Mouse (Mus musculus) thymus, adult 18-20 months (tissue): ENCODE data around the gene Cyp2d11.
"Not testable (repeated sequence)": the region's sequence is repeated elsewhere in the genome, so short reads cannot be mapped to it uniquely, and the experiment has no call there.

Source experiments
- DNase-seq, 2 experiments: peaks; one replicate each; pipeline ENCODE4 v3.0.0; 2022; ENCODE audit warnings: mixed read lengths in 2 of 2

Gene Cyp2d11

DNA sequence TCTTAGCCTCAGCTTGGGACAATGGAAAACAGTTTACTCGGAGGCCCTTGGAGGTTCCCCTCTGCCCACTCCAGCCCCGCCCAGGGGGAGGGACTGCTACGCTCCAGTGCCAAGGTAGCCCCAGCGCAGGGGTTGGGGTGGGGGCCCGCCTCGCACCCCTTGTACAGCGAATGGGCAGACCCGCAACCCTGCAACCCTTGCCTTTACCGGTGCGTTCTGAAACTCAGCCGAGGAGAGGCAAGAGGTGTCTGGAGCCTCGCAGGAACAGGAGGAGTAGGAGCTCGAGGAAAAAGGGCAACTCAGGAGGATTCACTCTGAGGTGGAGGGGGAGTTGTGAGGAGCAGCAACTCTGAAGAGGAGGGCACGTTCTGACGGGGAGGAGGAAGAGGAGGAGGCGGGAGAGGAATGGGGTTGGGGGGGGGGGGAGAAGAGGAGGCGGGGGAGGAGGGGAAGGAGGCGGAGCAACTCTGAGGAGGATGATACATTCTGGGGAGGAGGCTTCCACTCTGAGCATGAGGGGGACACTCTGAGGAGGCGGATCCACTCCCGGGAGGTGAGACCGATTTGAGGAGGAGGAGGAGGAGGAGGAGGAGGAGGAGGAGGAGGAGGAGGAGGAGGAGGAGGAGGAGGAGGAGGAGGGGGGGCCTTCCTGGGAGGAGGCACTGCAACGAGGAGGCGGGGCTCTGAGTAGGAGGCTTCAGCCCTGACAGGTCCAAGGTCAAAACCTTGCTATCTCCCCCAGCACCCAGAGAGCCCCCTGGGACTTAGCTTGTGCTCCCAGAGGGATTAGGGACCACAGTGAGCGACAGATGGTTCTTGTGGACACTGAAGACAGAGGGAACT lies 13.7 kb downstream of the Cyp2d11 start, which contains the start of gene Cyp2d22:
Cyp2d22 (minus strand) TSS at position 390 of the 843 bp plus-strand sequence.
- DNase-seq, result peak; percentile 35 to 41

DNA sequence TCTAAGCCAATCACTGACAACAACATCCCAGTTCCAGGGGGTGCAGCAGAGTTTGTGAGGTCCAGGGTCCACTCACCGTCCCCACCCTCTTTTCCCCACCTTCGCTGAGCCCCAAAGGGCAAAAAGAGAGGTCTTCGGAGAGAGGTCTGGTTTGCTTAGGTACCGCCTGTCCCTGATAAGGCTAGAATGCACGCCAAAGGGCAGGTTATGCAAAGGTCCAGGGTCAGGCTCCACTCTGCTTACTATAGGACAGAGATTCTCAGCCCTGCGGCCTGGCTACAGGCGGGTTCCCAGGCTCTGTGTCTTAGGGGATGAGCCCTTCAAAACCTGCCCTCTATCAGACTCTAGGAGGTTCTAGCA lies 14.3 kb downstream of the Cyp2d11 start:
- no peak for DNase-seq

DNA sequence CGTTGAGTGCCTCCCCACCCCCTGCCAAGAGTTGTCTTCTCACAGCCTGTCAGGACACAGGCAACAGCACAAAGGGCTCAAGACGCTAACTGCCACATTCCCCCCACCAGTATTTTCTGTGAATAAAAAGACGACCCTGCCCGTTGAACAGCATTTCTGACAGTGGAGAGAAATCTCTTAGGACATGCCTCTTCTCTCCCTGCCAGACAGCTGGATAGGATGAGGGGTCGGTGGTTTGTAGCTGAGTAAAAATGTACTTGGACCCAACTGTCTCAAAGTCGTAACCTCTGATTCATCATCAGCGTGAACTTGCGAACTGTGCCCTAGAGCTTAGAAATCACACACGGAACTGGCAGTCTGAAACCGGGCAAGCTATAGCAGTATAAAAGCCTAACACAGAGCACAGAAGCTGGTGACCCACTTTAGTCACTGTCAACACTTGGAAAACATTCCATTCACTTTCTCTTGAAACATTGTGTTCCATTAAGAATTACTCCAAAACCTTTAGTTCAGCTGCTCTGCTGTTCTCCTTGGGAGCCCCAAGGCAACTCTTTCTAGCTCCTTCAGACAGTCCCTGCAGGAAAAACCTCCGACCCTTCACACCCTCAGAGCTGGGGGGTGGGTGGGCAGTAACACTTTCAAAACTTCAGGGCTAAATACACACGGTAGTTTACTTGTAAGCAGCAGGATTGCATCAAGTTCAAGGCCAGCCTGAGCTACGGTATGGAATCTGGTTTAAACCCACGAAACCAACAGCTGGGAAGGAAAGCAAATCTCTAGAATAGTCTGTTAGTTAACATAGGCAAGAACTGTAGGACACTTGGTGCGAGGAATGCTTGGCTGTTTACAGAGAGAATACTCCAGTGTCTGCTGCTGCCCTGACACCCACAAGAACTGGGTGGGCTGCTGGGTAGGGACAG lies 15.3 kb downstream of the Cyp2d11 start:
- DNase-seq, result no peak

DNA sequence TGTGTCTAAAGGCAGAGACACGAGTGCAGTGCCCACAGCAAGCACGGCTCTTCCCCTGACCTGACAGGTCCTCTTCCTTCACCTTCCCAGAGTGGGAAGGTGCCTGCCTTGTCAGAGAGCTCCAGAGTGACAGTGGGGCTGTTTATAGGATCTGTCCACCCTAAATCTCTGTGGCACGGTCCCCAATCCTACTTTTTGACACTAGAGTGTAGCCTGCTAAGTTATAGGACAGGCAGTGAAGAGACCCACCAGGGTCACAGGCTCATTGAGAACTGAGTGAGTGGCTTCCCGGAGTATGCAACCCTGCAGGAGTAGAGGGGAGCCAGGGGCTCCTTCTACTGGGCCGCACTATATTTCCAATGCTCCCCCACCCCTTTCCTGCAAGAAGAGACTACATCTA lies 16.1 kb downstream of the Cyp2d11 start:
- no peak for DNase-seq

DNA sequence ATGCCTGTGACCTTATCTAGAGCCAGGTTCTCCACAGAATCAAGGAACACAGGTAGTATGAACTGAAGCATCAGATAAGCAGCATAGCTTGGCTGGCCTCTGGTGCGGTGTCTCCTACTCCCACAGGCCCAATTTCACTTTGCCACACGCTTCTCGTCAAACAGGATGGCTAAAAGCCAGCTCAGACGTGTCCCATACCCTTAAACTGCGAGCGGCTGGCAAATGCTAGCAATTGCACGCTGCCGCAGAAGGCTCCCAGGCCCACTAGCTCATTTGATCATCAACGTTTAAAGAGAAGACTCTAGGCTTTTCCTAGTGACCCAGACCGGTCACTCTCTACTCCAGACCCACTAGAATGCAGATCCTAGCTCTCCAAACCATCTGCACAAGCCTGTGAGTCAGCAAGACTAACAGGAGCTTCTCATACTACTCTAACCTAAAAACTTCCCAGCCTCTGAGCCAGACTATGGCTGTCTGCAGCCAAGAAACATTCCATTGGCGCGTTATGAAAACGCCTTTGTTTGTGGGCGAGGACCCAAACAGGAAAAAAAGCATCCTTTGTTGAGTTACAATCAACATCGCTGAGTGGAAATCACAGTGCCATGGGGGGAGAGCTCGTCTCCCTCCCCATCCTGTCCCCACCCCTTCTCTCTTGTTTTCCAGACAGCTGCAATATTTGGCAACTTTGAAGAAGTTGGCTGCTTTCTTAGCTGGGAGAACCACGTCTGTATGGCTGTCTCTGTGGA lies 17.3 kb downstream of the Cyp2d11 start:
- no peak for DNase-seq

DNA sequence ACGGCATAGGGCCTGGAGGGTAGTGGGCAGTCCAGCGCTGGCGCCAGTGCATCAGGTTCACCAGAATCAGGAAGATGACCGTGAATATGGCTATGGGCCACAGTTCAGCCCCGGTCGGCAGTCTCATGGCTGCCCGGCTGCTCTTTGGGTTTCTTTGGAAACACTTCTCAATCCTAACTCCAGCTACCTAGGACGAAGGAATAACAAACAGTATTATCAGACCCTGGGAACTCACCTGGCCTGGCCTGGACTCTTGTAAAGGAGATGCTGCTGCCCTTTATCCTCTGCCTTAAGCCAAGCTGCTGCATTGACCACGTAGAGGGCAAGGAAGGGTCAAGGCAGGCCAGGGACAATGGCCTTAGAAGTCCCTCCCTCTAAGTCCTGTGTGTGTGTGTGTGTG lies 18.0 kb downstream of the Cyp2d11 start:
- no peak for DNase-seq

DNA sequence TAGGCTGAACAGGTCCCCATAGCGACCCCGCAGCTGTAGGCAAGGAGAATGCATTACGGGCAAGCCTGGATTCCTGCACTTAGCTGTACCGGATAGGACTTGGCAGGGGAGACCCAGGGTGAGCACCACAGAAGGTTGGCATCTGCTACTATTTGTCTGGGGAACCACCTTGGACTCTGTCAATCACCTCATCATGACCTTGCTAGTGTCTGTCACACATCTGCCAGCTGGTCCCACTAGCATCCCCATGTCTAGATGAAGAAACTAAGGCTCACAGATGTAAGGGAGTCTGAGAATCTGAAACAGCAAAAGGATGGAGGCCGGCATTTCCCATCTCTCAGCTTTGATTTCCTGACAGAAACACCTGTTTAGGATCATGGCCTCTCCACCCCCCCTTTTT lies 19.4 kb downstream of the Cyp2d11 start:
- DNase-seq, result no peak

DNA sequence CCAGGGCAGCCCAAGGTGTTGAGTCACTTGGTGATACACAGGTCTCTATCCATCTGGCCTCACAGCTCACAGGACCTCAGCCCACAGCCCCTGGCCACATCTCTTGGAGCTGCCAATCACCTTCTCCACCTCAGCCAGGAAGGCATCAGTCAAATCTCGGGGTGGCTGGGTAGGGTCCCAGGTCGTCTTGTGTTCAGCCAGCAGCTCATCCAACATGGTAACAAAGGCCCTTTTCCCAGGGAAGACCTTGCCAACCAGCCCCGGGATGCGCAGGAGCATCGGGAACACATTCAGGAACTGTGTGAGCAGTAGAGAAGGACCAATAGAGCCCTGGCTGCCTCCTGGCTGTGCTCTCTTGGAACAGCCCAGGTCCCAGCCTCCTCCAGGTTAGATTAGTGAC lies 20.8 kb downstream of the Cyp2d11 start:
- no peak for DNase-seq

DNA sequence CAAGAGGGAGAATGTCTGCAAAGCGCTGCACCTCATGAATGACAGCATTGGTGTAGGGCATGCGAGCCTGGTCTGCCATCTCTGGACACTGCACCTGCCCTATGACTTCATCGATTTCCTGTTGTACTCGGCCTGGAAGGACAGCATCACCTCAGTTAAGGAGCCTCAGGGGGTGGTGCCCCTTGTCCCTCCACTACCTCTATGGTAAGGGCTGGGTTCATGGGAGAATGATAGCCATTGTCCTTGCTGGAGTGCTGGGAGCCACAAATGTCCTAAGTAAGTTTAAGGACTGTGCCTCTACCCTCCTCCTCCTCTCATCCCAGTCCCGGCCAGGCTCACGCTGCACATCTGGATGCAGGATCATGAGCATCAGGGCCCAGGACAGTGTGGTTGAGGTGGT lies 21.4 kb downstream of the Cyp2d11 start:
- DNase-seq, result no peak

DNA sequence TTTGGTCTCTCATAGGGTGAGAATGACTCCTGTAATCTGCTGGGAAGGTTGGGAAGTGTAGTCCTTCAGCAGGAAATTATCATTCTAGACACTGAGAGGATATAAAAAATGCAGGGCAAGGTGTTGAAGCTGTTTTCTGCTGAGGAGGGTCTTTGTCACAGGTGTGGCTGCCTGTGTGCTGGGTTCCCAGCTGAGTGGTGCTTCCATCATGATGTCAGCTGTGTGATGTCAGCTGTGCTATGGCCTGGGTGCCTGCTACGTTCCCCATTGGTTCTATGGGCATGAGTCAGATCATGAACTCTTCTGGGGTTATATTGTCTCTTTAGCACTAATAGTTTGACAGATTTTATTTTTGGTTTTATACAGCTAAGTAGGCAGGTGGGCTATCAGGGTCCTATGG lies 25.0 kb downstream of the Cyp2d11 start:
- DNase-seq, result no peak

DNA sequence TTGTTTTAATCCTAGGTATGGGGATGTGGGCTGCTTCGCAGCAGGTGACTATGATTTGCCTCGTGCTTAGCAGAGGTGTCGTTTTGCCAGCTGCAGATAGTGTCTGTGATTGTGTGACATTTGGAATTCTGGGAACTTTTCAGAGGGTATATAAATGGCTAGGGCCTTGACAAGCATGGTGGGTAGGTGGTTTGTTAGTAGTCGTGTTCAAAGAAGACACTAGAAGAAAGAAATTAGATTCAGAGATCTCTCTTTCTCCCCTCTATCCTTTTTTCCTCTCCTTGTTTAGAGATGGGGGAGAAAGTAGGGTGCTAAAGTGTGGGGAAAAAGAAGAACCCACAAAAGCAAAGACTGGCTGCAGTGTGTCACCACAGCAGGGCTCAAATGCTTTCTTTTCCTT lies 25.7 kb downstream of the Cyp2d11 start:
- no peak for DNase-seq

DNA sequence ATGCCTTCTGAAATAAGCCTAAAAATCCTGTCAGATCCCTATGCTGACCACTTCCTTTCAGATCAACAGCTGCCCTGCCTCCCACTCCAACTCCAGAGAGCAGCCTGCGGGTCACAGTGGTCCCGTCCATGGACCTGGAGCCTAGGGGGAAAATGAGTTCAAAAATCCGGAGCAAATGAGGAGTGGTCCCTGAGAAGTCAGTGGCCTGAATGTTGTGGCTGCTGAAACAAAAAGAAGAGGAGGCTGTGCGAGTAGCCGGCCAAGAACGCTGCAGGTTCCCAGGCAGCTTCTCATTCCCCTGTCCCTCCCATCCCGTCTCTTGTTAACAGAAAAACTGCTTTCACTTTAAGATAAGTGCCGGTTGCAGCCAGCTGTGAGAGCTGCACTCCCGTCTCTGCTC lies 29.3 kb downstream of the Cyp2d11 start:
- DNase-seq, result peak in 1 of 2 experiments; percentile 1

DNA sequence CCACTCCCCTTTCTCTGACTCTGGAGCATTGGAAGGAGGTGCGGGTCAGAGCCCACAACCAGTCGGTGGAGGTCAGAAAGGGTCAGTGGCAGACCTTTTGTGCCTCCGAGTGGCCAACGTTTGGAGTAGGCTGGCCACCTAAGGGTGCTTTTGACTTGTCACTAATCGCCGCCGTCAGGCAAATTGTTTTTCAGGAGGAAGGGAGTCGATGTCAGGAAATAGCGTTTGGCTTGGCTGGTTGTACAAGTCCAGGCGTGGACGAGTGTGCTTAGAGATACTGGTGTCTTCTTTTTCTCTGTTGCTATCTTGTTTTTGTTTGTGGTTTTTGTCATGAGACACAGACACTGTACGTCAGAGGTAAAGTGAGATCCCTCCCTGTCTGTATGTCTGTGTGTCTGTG lies 30.0 kb downstream of the Cyp2d11 start:
- not testable (repeated sequence) for DNase-seq

DNA sequence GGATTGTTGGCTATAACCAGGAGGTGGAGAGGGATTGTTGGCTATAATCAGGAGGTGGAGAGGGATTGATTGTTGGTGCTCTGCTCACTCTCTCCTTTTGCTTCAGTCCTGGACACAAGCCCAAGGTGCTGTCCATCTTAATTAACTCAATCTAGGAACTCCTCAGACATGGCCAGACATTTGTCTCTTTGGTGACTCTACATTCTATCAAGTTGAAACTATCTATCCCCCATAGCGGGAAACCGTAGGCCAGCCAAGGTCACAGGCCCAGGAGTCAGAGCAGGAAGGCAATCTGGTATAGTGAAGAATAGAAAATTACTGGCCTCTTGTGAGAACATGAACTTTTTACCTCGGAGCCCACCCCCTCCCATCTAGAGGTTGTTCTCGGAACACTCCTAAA lies 31.6 kb downstream of the Cyp2d11 start:
- peak in 1 of 2 experiments; percentile 1 for DNase-seq

DNA sequence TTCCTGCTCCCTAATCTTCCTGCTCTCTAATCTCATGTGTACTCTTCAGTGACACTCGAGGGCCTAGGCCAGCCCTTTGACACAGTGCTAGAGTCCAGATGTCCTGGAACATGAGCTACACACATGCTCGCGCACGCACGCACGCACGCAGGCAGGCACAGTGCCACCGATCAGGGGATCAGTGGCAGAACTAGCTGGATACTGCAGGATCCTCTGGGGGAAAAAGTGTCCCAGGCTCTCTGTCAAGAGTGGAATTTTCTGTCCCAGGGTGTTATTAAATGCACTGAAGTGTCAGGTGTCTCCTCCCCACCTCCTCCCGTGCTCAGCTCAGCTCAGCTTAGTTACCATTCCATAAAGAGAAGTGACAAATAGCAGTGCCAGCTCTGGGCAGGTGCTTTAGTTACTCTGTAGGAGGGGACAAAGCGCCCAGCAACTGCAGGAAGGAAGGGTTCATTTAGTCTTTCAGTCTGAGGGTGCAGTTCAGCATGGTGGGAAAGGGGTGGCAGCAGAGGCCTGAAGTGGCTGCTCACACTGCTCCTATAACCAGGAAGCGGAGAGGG lies 32.3 kb downstream of the Cyp2d11 start:
- peak in 1 of 2 experiments; percentile 18 for DNase-seq

DNA sequence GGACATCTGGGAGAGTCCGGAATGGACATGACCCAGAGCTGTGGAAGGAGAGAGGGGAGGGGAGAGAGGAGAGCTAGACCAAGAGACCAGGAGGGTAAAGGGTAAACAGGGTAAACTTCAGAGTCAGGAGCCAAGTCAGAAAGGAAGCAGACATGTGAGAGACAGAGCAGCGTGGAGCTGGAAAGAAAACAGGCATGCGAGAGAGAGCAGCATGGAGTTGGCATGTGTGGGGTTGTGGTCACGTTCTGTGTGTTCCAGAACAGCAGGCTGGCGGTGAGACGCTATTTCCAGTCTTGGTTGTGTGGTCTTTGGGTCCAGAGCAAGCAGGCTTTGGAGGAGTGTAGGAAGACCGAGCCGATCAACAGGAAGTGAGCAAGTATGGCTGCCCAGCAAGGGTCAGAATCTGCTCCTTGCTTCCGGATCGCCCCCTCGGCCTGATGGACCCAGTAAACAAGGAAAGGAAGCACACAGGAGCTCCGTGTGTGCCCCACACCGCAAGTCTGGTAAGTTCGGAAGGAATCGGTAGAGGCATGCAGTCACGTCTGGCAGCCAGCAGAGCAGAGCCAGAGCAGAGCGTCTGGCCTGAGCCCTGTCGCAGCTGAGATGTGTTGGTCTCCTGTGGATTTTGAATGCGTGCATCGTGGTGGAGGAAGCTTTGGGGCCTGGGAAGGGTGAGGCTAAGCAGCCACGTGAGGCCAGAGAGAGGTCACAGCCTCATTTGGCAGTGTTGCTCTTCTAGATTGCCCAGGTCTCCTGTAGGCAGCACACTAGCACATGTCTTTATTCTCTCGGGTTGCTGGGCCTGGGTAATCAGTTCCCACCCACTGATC lies 35.2 kb downstream of the Cyp2d11 start:
- no peak for DNase-seq

DNA sequence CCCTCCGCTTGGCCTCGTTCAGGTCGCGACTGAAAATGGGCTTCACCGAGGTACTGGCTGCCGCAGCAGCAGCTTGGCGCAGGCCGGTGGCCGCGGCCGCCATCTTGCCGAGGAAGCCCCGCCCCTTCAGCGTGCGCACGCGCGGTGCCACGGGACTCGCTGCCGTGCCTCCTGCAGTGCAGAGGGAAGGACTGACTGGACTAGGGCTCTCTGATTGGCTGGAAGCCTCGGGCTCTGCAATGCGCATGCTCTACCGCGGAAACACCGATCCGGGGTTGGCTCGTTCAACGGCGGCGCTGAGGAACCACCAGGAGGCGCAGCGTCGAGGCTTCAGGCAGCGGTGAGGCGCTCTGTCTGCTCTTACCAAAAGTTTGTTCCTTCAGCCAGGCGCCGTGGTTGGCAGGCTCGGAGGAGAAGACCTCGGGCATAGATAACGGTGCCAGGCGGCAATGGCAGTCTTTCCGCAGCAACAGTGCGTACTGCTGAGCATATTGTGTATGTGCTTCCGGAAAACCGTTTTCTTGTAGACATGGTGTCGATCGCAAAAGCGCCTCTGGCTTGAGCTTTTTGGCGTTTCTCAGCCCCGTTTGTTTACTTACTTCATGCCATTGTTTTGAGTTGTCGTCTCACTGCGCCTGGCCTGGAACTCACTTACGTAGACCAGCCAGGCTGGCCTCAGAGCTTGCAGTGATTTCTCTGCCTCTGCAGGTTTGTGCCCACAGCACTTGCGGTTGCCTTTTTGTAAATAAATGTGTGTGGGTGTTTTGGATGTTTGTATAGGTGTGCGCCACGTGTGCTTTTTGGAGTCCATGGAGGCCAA lies 39.5 kb downstream of the Cyp2d11 start, which contains the start of gene Ndufa6:
Ndufa6 (minus strand) TSS at position 197 of the 820 bp plus-strand sequence.
- DNase-seq, result peak; percentile 95 to 97

DNA sequence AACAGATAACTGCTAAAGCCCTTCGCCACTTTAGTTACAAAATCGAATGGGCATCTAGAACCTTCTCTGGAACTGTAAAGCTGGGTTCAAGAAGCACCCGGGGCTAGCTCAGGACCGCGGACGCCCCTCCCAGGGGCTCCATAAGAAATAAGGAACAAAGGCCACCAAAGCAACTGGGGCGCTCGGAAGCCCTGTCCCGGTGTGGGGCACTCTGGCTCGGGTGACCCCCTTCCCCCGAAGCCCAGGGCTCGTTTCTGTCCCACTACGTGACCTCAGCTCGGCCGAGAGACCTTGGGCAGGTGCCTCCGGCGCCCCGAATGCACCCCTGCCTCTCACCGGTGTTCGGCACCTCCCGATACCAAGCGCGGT lies 40.1 kb downstream of the Cyp2d11 start:
- DNase-seq, result no peak

DNA sequence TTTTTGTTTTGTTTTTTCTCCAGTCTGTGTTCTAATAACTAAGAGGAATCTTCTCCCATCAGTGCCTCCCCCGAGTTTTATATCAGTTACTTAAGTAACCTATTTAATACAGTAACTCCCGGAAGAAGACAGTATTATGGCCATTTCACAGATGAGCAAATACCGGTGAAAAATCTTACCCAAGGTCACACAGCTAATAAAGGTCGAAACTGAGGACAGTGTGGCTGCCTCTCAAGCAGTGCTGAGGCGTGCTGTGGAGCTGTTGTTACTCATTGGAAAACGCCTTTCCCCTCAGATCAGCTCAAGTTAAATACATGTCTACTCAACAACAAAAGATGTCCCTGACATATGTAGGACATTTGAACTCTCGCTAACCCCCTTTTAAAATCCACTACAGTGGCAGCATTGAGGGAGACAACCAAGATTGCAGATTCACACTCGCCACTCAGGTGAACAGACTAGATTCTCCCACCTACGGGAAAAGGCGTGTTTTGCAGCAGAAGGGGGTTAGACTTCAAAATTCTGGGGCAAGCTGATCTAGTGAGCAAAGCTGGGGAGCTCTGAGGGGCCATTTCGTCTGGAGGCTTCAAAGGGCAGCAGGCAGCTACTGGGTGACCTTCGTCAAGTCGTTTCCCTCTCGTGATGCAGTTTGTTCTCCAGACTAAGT lies 40.6 kb downstream of the Cyp2d11 start:
- peak in 1 of 2 experiments; percentile 16 for DNase-seq

DNA sequence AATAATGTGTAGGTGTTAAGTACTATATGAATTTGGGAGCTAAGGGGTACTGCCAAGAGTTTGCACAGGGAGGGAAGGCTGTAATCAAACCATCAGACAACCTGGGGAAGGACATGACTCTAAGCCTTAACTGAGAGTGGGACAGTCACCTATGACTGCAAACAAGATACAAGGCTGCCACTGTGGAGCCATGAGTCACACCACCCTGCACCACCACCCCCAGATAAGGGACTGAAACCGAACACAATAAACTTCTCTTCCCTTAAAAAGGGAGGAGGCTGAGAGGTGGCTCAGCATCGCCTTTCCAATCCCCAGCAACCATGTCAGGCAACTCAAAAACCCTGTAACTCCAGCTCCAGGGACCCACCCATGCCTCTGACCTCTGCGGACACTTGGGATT lies 42.3 kb downstream of the Cyp2d11 start:
- DNase-seq, result no peak
